Mouse (Mus musculus) midbrain, embryonic 11.5 days (tissue): ENCODE results near the gene Masp1. TPM values are rescaled to one million over a fixed set of nuclear protein-coding genes. Genes with fewer than 3 reads are reported as not detected.

Experiments used
- ATAC-seq: fragments of 200-750 bp; cut with Nextera tagmentation; 2 replicates; pipeline ENCODE4 v1.8.0; 2017; ENCODE audit warnings: moderate TSS enrichment, moderate library complexity; ENCODE audit not compliant: low FRiP score
- DNase-seq: peaks from one replicate; pipeline ENCODE4 v3.0.0; 2015; ENCODE audit warnings: low spot score; ENCODE audit errors: missing footprints
- H3K27ac ChIP-seq: fragments of 300-500 bp; sonication (generic); 2 replicates; pipeline ENCODE4 v1.5.1; 2014; ENCODE audit warnings: low read depth, low read length
- H3K27me3 ChIP-seq: fragments of 300-500 bp; sonication (generic); 2 replicates; pipeline ENCODE4 v1.6.1; 2014; ENCODE audit warnings: mild to moderate bottlenecking, low read length, moderate library complexity, mixed read lengths; ENCODE audit not compliant: control insufficient read depth, insufficient read depth
- H3K36me3 ChIP-seq: fragments of 300-500 bp; sonication (generic); 2 replicates; pipeline ENCODE4 v1.6.1; 2014; ENCODE audit warnings: mild to moderate bottlenecking, low read length, moderate library complexity, mixed read lengths; ENCODE audit not compliant: control insufficient read depth, insufficient read depth
- H3K4me1 ChIP-seq: fragments of 300-500 bp; sonication (generic); 2 replicates; pipeline ENCODE4 v1.6.1; 2014; ENCODE audit warnings: low read length; ENCODE audit not compliant: control insufficient read depth, insufficient read depth
- H3K4me2 ChIP-seq: fragments of 300-500 bp; sonication (generic); 2 replicates; pipeline ENCODE4 v1.6.1; 2014; ENCODE audit warnings: mild to moderate bottlenecking, moderate library complexity
- H3K4me3 ChIP-seq: fragments of 300-500 bp; sonication (generic); 2 replicates; pipeline ENCODE4 v1.5.1; 2014; ENCODE audit warnings: low read depth, low read length
- H3K9ac ChIP-seq: fragments of 300-500 bp; sonication (generic); 2 replicates; pipeline ENCODE4 v1.6.1; 2014; ENCODE audit warnings: low read length
- H3K9me3 ChIP-seq: fragments of 300-500 bp; sonication (generic); 2 replicates; pipeline ENCODE4 v1.6.1; 2016; ENCODE audit warnings: low read length; ENCODE audit not compliant: control insufficient read depth
- WGBS: fragments of 180-500 bp; shearing (Covaris S2); extraction: QIAGEN DNeasy Blood & Tissue Kit; methylation state at CpG from one replicate; pipeline ENCODE4 v1.1.7; 2014; 5-methylcytosine and 5-hydroxymethylcytosine counted together
- polyA plus RNA-seq: library from polyadenylated mRNA; unstranded; fragments of >200 nt; fragmentation: Nextera tagmentation; extraction: Ambion mirVana; gene quantifications from 2 replicates; pipeline ENCODE4 v1.2.1, GENCODE M21; 2014

Masp1 gene
- polyA plus RNA-seq, 1 experiment from 2014 or later: 19.0 TPM

DNA sequence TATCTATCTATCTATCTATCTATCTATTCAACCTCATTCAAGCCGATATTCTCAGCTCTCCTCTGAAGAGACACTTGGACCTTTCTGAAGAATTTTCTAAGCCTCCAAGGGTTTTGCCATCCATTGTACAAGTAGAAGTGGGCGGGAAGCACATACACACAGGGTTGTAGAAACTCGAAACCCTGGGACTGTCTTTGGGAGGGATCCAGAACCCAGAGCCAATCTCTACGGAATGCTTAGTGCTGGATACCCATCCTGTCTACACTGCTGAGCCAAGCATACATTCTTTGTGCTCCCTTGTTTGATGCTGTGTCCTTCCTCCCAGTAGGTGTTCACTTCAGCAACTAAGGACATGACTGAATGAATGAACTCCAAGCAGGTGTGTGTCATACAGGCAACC lies 22.3 kb upstream of the Masp1 start:
- WGBS: 73% methylated on average over 4 of the region's 4 CpGs
- DNase-seq: no peak
- Histone ChIP-seq H3K4me2 (no peak overlapping the region), H3K36me3 (no peaks in the 10 kb centered on the region), H3K4me3 (no peak overlapping the region), H3K9ac (no peak overlapping the region), H3K27me3 (no peaks in the 10 kb centered on the region), H3K4me1 (no peaks in the 10 kb centered on the region), H3K9me3 (no peaks in the 10 kb centered on the region), H3K27ac (no peak overlapping the region)
- ATAC-seq: no peak

GRCm38 (mm10) chr16:23541046-23541445 lies 20.4 kb upstream of the Masp1 start:
- Histone ChIP-seq H3K27me3 (no peaks in the 10 kb centered on the region), H3K4me2 (no peak overlapping the region), H3K36me3 (no peaks in the 10 kb centered on the region), H3K9ac (no peak overlapping the region), H3K9me3 (no peaks in the 10 kb centered on the region), H3K4me3 (no peak overlapping the region), H3K4me1 (no peaks in the 10 kb centered on the region), H3K27ac (no peak overlapping the region)
- 63% methylated on average over 4 of the region's 4 CpGs for WGBS
- DNase-seq (no peak), ATAC-seq (no peak)

DNA sequence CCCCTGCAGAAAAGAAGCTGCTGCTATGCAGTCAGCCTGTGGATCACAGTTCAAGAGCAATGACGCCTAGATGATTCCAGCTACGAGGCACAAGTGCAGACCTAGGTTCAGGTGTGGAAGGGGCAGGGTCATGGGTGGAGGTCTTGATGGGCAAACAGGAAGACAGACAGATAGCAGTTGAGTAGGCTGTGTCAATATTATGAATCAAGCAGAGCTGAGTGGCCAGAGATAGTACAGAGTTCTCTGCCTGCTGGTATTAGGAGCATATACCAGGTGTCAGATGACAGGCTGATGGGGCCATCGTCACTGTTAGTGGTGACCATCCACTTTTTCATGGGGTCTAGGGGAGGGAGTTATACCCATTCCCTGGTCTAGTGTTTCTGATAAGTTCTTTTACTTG lies 13.1 kb upstream of the Masp1 start:
- H3K4me2 ChIP-seq: no peak overlapping the region
- ATAC-seq: no peak
- H3K27me3 ChIP-seq: no peaks in the 10 kb centered on the region
- no peak overlapping the region for H3K27ac ChIP-seq
- H3K9ac ChIP-seq: no peak overlapping the region
- no peaks in the 10 kb centered on the region for H3K9me3 ChIP-seq
- 84% methylated on average over 3 of the region's 3 CpGs for WGBS
- H3K4me3 ChIP-seq: no peak overlapping the region
- no peaks in the 10 kb centered on the region for H3K4me1 ChIP-seq
- DNase-seq: no peak
- H3K36me3 ChIP-seq: no peaks in the 10 kb centered on the region

DNA sequence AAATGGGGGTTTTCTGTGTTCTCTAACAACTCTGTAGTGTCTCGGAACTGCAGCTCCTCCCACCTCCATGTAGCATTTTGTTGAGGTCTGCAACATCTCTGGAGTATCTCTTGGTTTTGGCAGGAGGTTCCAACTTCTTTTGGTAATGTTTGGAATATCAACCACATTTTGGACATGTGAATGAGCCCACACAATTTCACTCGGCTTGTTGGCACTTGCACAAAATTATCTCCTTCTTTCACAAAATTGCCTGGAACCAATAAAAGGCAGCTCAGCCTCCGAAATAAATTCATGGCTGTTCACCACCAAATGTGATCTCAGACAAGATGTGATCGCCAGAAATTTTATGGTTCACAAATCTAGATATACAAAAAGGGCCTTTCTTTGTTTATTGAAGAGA lies 8.6 kb upstream of the Masp1 start:
- WGBS: 87% methylated on average over 4 of the region's 4 CpGs
- H3K36me3 ChIP-seq: no peaks in the 10 kb centered on the region

GRCm38 (mm10) chr16:23522081-23522480 lies 1.5 kb upstream of the Masp1 start:
- Histone ChIP-seq H3K4me1 (peaks cover 5% of the 10 kb centered on the region; the same call in 1 of the 2 replicates), H3K36me3 (no peaks in the 10 kb centered on the region), H3K4me2 (no peak overlapping the region), H3K4me3 (no peak overlapping the region), H3K9ac (no peak overlapping the region), H3K9me3 (peaks cover 4% of the 10 kb centered on the region; the same call in 1 of the 2 replicates), H3K27me3 (no peaks in the 10 kb centered on the region), H3K27ac (no peak overlapping the region)
- WGBS: 90% methylated on average over 5 of the region's 5 CpGs
- ATAC-seq: no peak
- peak; percentile 60 for DNase-seq

More for the DNA sequence above, 8.6 kb upstream of the Masp1 start:
- no peaks in the 10 kb centered on the region for H3K27me3 ChIP-seq
- ATAC-seq (no peak), DNase-seq (no peak)
- no peak overlapping the region for H3K27ac ChIP-seq
- H3K9me3 ChIP-seq: peaks cover 4% of the 10 kb centered on the region; the same call in 1 of the 2 replicates
- H3K4me1 ChIP-seq: no peaks in the 10 kb centered on the region
- H3K9ac ChIP-seq: no peak overlapping the region
- no peak overlapping the region for H3K4me2 ChIP-seq
- H3K4me3 ChIP-seq: no peak overlapping the region

- no peak overlapping the region for H3K4me3 ChIP-seq
- peak overlapping the region; percentile 81 for H3K27ac ChIP-seq
- WGBS: 23% methylated on average over 5 of the region's 5 CpGs
- ATAC-seq (peak; percentile 31; the same call in 1 of the 2 replicates), DNase-seq (peak; percentile 88)
- peaks cover 4% of the 10 kb centered on the region; the same call in 1 of the 2 replicates for H3K9me3 ChIP-seq
- H3K36me3 ChIP-seq: no peaks in the 10 kb centered on the region
- peak overlapping the region; percentile 56 for H3K4me2 ChIP-seq
- H3K9ac ChIP-seq: peak overlapping the region; percentile 24; the same call in 1 of the 2 replicates
- peaks cover 5% of the 10 kb centered on the region; the same call in 1 of the 2 replicates for H3K4me1 ChIP-seq
- no peaks in the 10 kb centered on the region for H3K27me3 ChIP-seq
These were observed 477 bp upstream of the Masp1 start for GRCm38 (mm10) chr16:23521092-23521491.

DNA sequence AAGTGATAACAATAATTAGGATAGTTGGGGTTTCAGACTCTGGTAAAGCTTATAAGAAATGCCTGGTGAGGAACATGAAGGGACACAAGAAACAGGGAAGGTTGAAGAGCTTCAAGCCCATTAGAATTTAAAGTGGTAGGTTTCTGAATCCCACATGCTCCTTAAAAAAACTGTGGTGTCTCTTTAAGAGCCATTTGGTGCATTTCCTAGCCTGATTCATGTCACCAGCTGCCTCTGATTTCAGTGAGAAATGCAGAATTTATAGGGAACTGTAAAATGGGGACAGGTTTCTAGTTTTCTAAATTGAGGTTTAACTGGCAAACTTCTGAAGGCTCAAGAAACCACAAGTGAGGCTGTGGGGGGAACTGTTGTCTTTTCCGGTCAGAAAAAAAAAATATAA lies 844 bp downstream of the Masp1 start:
- Histone ChIP-seq H3K27ac (peak overlapping the region; percentile 81; the same call in 1 of the 2 replicates), H3K27me3 (no peaks in the 10 kb centered on the region), H3K9me3 (no peaks in the 10 kb centered on the region), H3K9ac (peak overlapping the region; percentile 76), H3K4me2 (peak overlapping the region; percentile 56), H3K4me3 (peak overlapping the region; percentile 40), H3K4me1 (peaks cover 5% of the 10 kb centered on the region; the same call in 1 of the 2 replicates), H3K36me3 (no peaks in the 10 kb centered on the region)
- 13% methylated on average over 1 of the region's 1 CpGs for WGBS
- DNase-seq: peak; percentile 85
- no peak for ATAC-seq

DNA sequence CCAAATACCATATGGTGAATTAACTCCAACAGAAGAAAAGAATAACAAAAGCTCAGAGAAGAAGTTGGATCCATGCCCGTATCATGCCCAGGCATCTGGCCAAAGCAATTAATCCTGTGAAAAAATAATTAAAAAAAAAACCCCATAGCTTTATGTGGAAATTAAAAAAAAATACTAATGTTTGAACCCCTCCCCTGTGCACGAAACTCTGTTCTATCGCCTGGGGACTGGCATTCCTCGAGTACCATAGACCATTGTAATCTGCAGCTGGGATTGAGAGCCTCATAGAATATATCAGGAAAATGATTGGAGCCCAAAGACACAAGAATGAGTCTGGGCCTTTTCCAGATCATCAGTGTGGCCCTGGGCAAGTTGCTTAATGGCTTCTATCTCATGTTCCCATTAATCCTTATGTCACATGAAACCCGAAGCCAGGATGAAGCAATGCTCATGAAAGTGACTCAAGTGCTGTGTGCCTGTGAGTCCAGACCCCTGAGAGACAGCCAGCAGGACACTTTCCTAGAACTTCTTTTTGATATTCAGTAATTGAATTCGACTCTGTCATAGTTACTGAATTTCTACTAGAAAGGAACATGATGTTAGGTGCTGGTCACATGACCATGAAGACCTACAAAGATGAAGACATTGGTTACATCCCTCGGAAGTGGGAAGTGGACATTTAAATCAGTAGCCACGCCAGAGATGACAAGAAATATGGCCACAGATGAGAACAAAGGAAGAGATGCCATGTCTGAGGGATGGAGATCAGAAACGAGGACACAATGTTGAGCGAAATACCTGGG lies 1.8 kb downstream of the Masp1 start:
- Histone ChIP-seq H3K4me2 (peak overlapping the region; percentile 56), H3K4me3 (no peak overlapping the region), H3K36me3 (no peaks in the 10 kb centered on the region), H3K9ac (no peak overlapping the region), H3K9me3 (no peaks in the 10 kb centered on the region), H3K27ac (no peak overlapping the region), H3K4me1 (peaks cover 5% of the 10 kb centered on the region; the same call in 1 of the 2 replicates), H3K27me3 (no peaks in the 10 kb centered on the region)
- WGBS: 85% methylated on average over 10 of the region's 10 CpGs
- no peak for ATAC-seq
- DNase-seq: peak; percentile 54

GRCm38 (mm10) chr16:23517754-23518566 lies 2.7 kb downstream of the Masp1 start:
- Histone ChIP-seq H3K36me3 (no peaks in the 10 kb centered on the region), H3K9ac (no peak overlapping the region), H3K27me3 (no peaks in the 10 kb centered on the region), H3K4me2 (no peak overlapping the region; the same call in 1 of the 2 replicates), H3K27ac (no peak overlapping the region), H3K9me3 (no peaks in the 10 kb centered on the region), H3K4me1 (peaks cover 5% of the 10 kb centered on the region; the same call in 1 of the 2 replicates), H3K4me3 (no peak overlapping the region)
- DNase-seq: peak; percentile 68
- ATAC-seq: no peak
- 82% methylated on average over 20 of the region's 20 CpGs for WGBS
